Mouse (Mus musculus) stomach, postnatal 0 days (tissue): ENCODE measurements around the gene Adcyap1r1. TPM values are rescaled to one million over a fixed set of nuclear protein-coding genes. Genes with fewer than 3 reads are reported as not detected.
A peak's percentile ranks its signal among the peaks of the same experiment; 100 is the strongest.

Experiments
- ATAC-seq: fragments of 200-750 bp; cut with Nextera tagmentation; 2 replicates; pipeline ENCODE4 v1.8.0; 2017; ENCODE audit not compliant: low FRiP score, low TSS enrichment
- DNase-seq: peaks from one replicate; pipeline ENCODE4 v3.0.0-alpha.2; 2016; ENCODE audit warnings: low spot score
- H3K27ac ChIP-seq: fragments of 300-500 bp; sonication (generic); replicated peaks from 2 replicates; pipeline ENCODE4 v1.5.1; 2014; ENCODE audit warnings: mild to moderate bottlenecking, control low read depth
- H3K27me3 ChIP-seq: fragments of 300-500 bp; sonication (generic); 2 replicates; pipeline ENCODE4 v1.6.1; 2014; ENCODE audit warnings: low read length; ENCODE audit not compliant: control insufficient read depth, insufficient read depth
- H3K36me3 ChIP-seq: fragments of 300-500 bp; sonication (generic); 2 replicates; pipeline ENCODE4 v1.6.1; 2014; ENCODE audit warnings: low read length, mixed read lengths; ENCODE audit not compliant: control insufficient read depth, insufficient read depth
- H3K4me1 ChIP-seq: fragments of 300-500 bp; sonication (generic); replicated peaks from 2 replicates; pipeline ENCODE4 v1.6.1; 2014; ENCODE audit warnings: antibody characterized with exemption; ENCODE audit not compliant: control insufficient read depth, insufficient read depth
- H3K4me2 ChIP-seq: fragments of 300-500 bp; sonication (generic); replicated peaks from 2 replicates; pipeline ENCODE4 v1.6.1; 2014; ENCODE audit warnings: low read depth, mild to moderate bottlenecking, control low read depth, moderate library complexity
- H3K4me3 ChIP-seq: fragments of 300-500 bp; sonication (generic); 2 replicates; pipeline ENCODE4 v1.5.1; 2014; ENCODE audit warnings: low read depth, low read length, control low read depth
- H3K9ac ChIP-seq: fragments of 300-500 bp; sonication (generic); 2 replicates; pipeline ENCODE4 v1.6.1; 2014; ENCODE audit warnings: mild to moderate bottlenecking, low read length, control low read depth, mixed read lengths
- H3K9me3 ChIP-seq: fragments of 300-500 bp; sonication (generic); 2 replicates; pipeline ENCODE4 v1.6.1; 2016; ENCODE audit warnings: low read length; ENCODE audit not compliant: control insufficient read depth
- CTCF ChIP-seq: IDR thresholded peaks from 2 replicates; pipeline ENCODE4 v1.5.1; 2016; ENCODE audit warnings: antibody characterized with exemption, low read depth, mild to moderate bottlenecking, moderate library complexity
- EP300 ChIP-seq: optimal IDR thresholded peaks from 2 replicates; pipeline ENCODE3; 2016; ENCODE audit warnings: antibody characterized with exemption
- WGBS: fragments of 180-500 bp; shearing (Covaris S2); extraction: QIAGEN DNeasy Blood & Tissue Kit; methylation state at CpG from one replicate; pipeline ENCODE4 v1.1.7; 2014; 5-methylcytosine and 5-hydroxymethylcytosine counted together
- polyA plus RNA-seq: library from polyadenylated mRNA; unstranded; fragments of >200 nt; fragmentation: Nextera tagmentation; extraction: Ambion mirVana; gene quantifications from 2 replicates; pipeline ENCODE4 v1.2.1, GENCODE M21; 2015

The Adcyap1r1 gene
- polyA plus RNA-seq, 1 experiment from 2014 or later = 5.4 TPM

GRCm38 (mm10) chr6:55432121-55432520 is 19.7 kb upstream of the Adcyap1r1 start:
- no peak overlapping the region for H3K9ac ChIP-seq
- TF ChIP-seq CTCF = no peak
- no peak for TF ChIP-seq EP300
- no peaks in the 10 kb centered on the region for H3K4me1 ChIP-seq
- H3K27ac ChIP-seq = no peak overlapping the region
- H3K36me3 ChIP-seq = no peaks in the 10 kb centered on the region
- no peaks in the 10 kb centered on the region for H3K27me3 ChIP-seq
- H3K4me2 ChIP-seq = no peak overlapping the region
- no peak overlapping the region for H3K4me3 ChIP-seq
- no peaks in the 10 kb centered on the region for H3K9me3 ChIP-seq
- ATAC-seq (no peak), DNase-seq (no peak)

- Histone ChIP-seq H3K9me3 (no peaks in the 10 kb centered on the region), H3K4me1 (no peaks in the 10 kb centered on the region), H3K4me2 (no peak overlapping the region), H3K27me3 (no peaks in the 10 kb centered on the region), H3K36me3 (no peaks in the 10 kb centered on the region), H3K4me3 (no peak overlapping the region), H3K27ac (peak overlapping the region; percentile 53), H3K9ac (no peak overlapping the region)
- TF ChIP-seq CTCF (0 out of 2 replicates have a peak, but pooled peaks have one; percentile 5), EP300 (no peak)
- 37% methylated on average over 3 of the region's 3 CpGs for WGBS
- ATAC-seq = peak; percentile 61; the same call in 1 of the 2 replicates
- no peak for DNase-seq
These were observed 17.4 kb upstream of the Adcyap1r1 start for GRCm38 (mm10) chr6:55434360-55434759.

GRCm38 (mm10) chr6:55435266-55436159 is 16.3 kb upstream of the Adcyap1r1 start:
- ATAC-seq (no peak), DNase-seq (no peak)
- TF ChIP-seq CTCF = no peak
- TF ChIP-seq EP300 = no peak
- Histone ChIP-seq H3K27me3 (no peaks in the 10 kb centered on the region), H3K27ac (no peak overlapping the region), H3K36me3 (no peaks in the 10 kb centered on the region), H3K4me3 (no peak overlapping the region), H3K4me2 (no peak overlapping the region), H3K9ac (no peak overlapping the region), H3K4me1 (no peaks in the 10 kb centered on the region), H3K9me3 (no peaks in the 10 kb centered on the region)
- 58% methylated on average over 8 of the region's 8 CpGs for WGBS

- Histone ChIP-seq H3K4me3 (no peak overlapping the region), H3K4me2 (no peak overlapping the region), H3K27me3 (no peaks in the 10 kb centered on the region), H3K9ac (no peak overlapping the region), H3K27ac (no peak overlapping the region), H3K36me3 (no peaks in the 10 kb centered on the region), H3K9me3 (no peaks in the 10 kb centered on the region), H3K4me1 (no peaks in the 10 kb centered on the region)
- ATAC-seq (no peak; the same call in 1 of the 2 replicates), DNase-seq (no peak)
- TF ChIP-seq EP300 (no peak), CTCF (no peak)
- 10% methylated on average over 3 of the region's 3 CpGs for WGBS
These were observed 13.9 kb upstream of the Adcyap1r1 start for GRCm38 (mm10) chr6:55437919-55438318.

- no peaks in the 10 kb centered on the region for H3K36me3 ChIP-seq
- ATAC-seq (no peak), DNase-seq (no peak)
- no peak overlapping the region for H3K9ac ChIP-seq
- no peaks in the 10 kb centered on the region for H3K4me1 ChIP-seq
- 64% methylated on average over 2 of the region's 2 CpGs for WGBS
- H3K4me3 ChIP-seq = no peak overlapping the region
- H3K9me3 ChIP-seq = no peaks in the 10 kb centered on the region
- H3K4me2 ChIP-seq = no peak overlapping the region
- no peaks in the 10 kb centered on the region for H3K27me3 ChIP-seq
- TF ChIP-seq CTCF (no peak), EP300 (no peak)
- no peak overlapping the region for H3K27ac ChIP-seq
These were observed 12.9 kb upstream of the Adcyap1r1 start for GRCm38 (mm10) chr6:55438837-55439236.
